Mouse (Mus musculus) spleen, adult 12 weeks (tissue): ENCODE measurements around the gene Phgdh.

ENCODE experiments used
- DNase-seq: peaks from one replicate; pipeline ENCODE4 v3.0.0; 2022; ENCODE audit warnings: low spot score

Gene Phgdh

DNA sequence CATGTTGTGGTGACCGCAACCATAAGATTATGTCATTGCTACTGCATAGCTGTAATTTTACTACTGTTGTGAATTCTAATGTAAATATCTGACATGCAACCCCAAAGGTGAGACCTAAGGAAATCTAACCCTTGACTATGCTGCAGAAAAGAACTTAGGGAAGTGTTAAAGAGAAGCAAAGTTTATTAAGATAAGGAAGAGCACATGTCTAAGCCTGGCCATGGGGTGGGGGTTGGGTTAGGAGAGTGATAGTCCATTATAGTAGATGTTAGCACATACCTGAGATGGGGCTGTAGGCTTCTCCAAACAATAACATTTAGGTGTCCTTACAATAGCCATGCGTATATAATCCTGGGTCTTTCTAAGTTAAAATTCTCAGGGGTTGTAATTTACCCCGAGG is 3.4 kb upstream of the Phgdh start:
- DNase-seq: no peak

- DNase-seq: no peak
These were observed 1.2 kb upstream of the Phgdh start for GRCm38 (mm10) chr3:98340818-98341594.

GRCm38 (mm10) chr3:98339097-98339705 is 589 bp downstream of the Phgdh start:
- DNase-seq: no peak

DNA sequence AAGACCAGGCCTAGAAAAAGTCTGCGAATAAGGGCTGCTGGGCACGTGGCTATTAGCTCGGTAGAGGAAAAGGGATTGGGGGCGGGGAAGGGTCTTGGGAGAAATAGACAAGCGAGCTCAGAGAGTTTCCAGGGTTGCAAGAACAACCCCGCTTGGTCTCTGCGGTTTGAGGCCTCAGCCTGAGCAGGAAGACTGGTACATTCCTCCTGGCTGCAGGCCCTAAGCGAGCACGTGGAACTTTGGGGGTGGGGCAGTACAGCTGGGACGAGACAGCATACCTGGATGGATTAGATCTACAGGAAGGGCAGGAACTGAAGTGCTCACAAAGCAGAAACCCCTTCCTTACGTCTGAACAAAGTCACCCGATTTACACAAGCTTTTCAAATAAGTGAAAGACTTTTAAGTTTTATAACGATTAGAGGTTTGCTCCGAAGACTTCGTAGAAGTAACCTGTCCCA is 1.2 kb downstream of the Phgdh start:
- DNase-seq: no peak

- DNase-seq: no peak
These were observed 2.8 kb downstream of the Phgdh start for GRCm38 (mm10) chr3:98336661-98337654.

DNA sequence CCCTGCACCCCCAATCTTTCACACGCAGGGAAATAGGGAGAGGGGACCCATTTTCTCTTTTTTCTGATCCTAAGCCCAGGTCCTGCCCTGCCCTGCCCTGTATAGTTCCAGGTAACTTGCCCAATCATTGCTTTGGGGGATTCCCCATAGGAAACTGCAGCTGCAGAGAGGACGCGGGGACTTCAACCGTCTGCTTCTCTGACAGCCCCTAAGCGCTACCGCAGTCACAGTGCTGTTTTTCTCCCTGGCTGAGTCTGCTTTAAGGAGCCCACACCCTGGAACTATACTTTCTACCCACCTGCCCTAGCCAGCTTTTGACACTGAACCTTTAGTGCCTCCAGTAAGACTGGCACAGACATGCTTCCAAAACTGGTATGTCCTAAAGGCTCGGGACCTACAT is 3.9 kb downstream of the Phgdh start:
- no peak for DNase-seq

DNA sequence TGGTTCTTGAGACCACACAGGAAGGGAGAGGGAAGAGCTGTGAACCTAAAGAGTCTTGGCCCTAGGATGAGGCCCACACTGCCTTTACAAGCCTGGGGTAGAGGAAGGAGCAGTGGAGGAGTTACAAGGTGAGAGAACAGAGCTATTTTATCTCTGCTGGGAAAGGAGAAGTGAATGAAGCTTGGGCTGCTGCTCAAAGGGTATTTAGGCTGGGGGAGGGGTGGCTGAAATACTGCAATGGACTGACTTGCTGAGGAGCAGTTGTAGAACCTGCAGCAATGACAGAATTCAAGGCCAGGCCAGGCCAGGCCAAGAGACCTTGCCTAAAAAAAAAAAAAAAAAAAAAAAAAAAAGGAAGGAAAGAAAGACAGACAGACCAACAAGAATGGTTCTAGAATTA is 4.5 kb downstream of the Phgdh start:
- no peak for DNase-seq

DNA sequence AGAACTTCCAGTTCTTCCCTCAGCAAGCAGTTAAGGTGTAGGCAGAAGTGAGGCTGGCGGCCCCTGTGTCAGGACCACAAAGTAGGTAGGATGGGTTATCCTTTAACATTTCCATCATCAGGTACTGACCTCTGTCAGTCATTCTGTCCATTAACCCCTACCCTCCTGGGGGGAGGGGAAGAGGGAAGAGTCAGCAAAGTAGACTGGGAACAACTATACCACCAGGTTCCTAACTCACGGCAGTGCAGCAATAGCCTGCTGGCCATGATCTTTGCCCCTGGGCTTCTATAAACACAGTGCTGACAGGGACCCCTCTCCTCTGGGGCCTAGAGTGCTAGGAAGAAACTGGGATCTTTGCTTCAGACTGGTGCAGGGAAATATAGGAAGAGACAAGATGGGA is 5.8 kb downstream of the Phgdh start:
- no peak for DNase-seq

DNA sequence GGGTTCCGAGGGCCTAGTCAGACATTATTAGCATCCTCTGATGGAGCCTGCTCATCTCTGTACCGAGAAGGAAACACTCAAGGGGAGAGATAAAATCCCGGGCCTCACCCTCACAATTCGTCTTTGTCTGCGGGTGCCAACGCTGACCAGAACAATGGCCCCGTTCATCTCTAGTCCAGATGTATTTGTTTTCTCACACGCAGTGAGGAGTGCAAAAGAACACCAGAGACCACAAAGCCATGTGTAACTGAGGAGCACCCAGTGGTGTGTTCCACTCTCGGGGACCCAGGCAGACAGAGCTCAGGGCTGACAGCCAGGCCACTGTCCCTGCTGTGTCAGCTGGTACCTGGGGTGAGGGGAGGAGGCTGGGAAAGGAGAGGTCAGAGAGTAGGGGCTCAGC is 15.6 kb downstream of the Phgdh start:
- no peak for DNase-seq

DNA sequence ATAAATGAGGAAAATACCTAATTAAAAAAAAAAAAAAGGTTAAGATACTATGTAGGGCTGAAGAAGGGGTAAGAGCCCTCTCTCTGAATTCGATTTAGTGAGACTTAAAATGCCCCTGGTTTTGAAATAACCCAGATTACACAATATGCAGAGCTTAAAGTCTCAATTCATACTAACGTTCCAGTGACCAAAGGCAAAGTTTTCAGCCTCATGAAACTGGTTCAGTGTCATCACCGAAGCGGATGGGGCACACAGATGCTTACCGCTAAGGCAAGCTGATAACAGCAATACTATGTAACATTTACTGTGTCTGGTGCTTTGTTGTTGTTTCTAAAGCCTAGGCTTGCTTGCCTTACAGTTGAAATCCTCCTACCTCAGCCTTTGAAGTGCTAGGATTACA is 17.6 kb downstream of the Phgdh start:
- DNase-seq: no peak

- no peak for DNase-seq
These were observed 20.6 kb downstream of the Phgdh start for GRCm38 (mm10) chr3:98319190-98319589.

- DNase-seq: no peak
These were observed 22.6 kb downstream of the Phgdh start for GRCm38 (mm10) chr3:98317143-98317542.

DNA sequence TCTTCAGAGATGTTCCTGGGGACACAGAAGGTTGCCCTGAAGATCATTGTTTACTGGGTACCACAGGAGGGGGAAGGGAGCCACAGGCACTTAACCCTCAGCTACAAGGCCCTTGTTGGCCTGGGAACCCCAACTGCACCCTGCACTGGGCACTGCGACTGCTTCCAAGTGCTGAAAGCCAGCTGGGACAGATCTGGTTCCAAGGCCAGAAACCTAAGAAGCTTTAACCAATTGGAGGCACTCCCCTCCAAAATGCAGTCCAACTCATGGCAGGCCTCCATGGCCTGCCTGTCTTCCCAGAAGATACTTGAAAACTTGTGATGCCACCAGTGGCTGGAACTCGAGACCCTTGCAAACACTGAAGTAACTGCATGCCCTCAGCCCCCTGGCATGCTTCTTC is 24.6 kb downstream of the Phgdh start:
- DNase-seq: no peak

GRCm38 (mm10) chr3:98313294-98314155 is 26.3 kb downstream of the Phgdh start:
- no peak for DNase-seq

- no peak for DNase-seq
These were observed 26.9 kb downstream of the Phgdh start for GRCm38 (mm10) chr3:98312867-98313266.

DNA sequence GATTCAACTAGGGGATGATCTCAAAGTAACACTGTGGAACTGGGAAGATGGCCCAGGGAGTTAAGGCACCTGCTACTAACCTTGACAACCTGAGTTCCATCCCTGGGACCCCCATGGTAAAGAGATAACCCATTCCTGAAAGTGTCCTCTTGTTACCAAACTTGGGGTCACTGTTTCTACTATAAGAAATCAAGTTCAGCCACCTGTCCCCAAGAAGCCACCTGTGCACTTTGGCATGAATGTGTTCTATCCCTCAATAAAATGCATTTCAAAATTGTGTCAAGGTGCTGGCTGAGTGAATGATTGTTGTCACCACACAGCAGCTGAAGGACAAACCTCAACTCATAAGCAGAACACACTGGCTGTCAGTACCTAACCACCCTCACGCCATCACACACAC is 29.3 kb downstream of the Phgdh start:
- DNase-seq: no peak

- DNase-seq: no peak
These were observed 31.2 kb downstream of the Phgdh start for GRCm38 (mm10) chr3:98308606-98309005.

GRCm38 (mm10) chr3:98301761-98302160 is 38.0 kb downstream of the Phgdh start:
- no peak for DNase-seq

- no peak for DNase-seq
These were observed 39.5 kb downstream of the Phgdh start for GRCm38 (mm10) chr3:98300266-98300665.

GRCm38 (mm10) chr3:98299391-98300100 is 40.2 kb downstream of the Phgdh start:
- no peak for DNase-seq

DNA sequence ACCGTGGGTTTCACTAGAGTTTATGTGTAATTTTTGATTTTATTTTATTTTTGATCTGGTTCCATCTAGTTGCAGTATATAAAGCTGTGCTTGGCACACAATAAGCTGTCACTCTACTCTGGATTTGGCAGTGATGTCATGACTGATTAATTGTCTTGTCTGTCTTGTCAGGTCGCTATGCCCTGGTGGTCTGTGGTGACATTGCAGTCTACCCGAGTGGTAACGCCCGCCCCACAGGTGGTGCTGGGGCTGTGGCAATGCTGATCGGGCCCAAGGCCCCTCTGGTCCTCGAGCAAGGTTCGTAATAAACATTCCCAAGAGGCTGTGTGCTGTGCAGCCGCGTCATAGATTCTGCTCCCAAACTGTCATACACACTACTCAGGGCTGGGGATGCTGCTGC is 43.8 kb downstream of the Phgdh start:
- DNase-seq: no peak
